ENCODE assay signal across 7 mouse cellular contexts in genomic region chr5:33270568-33270967, GRCm38 (mm10). TPM values are rescaled to one million over a fixed set of nuclear protein-coding genes. Genes with fewer than 3 reads are reported as not detected.
DNase-seq lines count a peak whose midpoint lies in the region; TF ChIP-seq lines count a peak whose summit lies in the region.

No protein-coding gene starts in this region.

- H3K9me3 ChIP-seq in ES-Bruce4 (replicated peaks; ENCODE audit: control insufficient read depth, insufficient read depth, low read length, poor library complexity, severe bottlenecking): no peaks in the 10 kb centered on the region

- TF ChIP-seq EP300 in ES-Bruce4 (IDR thresholded peaks at IDR 0.05; ENCODE audit: insufficient read depth, low read depth, low read length): no peak

- DNase-seq in adipocyte (ENCODE audit: low spot score): peak; percentile 91
- peak; percentile 85 for DNase-seq in embryo, embryonic 10.5 days (ENCODE audit: low spot score)
- DNase-seq in heart, adult 9 months (ENCODE audit: low spot score in 2 of 2): peak; percentile 62 to 81
- DNase-seq in layer of hippocampus, postnatal 14 days (ENCODE audit: low spot score in 2 of 2): peak; percentile 79 to 87
- peak; percentile 93 for DNase-seq in lung, postnatal 36 days
- peak; percentile 76 to 79 for DNase-seq in right cerebral cortex, postnatal 36 days (ENCODE audit: low spot score in 2 of 2)

- peaks cover 2% of the 10 kb centered on the region for H3K4me1 ChIP-seq in ES-Bruce4 (ENCODE audit: control insufficient read depth, insufficient read depth, low read length)

- H3K27ac ChIP-seq in ES-Bruce4 (ENCODE audit: insufficient read depth, low read length): no peak overlapping the region

- no peaks in the 10 kb centered on the region for H3K27me3 ChIP-seq in ES-Bruce4 (ENCODE audit: control insufficient read depth, insufficient read depth, low read length, poor library complexity, severe bottlenecking)

- peak; percentile 90 for TF ChIP-seq CTCF in ES-Bruce4 (IDR thresholded peaks at IDR 0.05; ENCODE audit: low read depth, low read length)

- H3K4me3 ChIP-seq in ES-Bruce4 (ENCODE audit: low read depth, low read length): no peak overlapping the region

- TF ChIP-seq POLR2A in ES-Bruce4 (IDR thresholded peaks at IDR 0.05; ENCODE audit: insufficient read depth, low read length): no peak

- no peak overlapping the region for H3K9ac ChIP-seq in ES-Bruce4 (ENCODE audit: low read depth, poor library complexity, severe bottlenecking)

- peaks cover 13% of the 10 kb centered on the region for H3K36me3 ChIP-seq in ES-Bruce4 (ENCODE audit: control insufficient read depth, insufficient read depth, low read length, poor library complexity, severe bottlenecking)

RNA-seq across cellular contexts. Expression of gene Ctbp1, which starts 4.2 kb away (rescaled TPM):
- 61.0 and 68.5 TPM in 2 replicates for polyA plus RNA-seq in ES-Bruce4 (2011; ENCODE audit: insufficient read depth, insufficient read length, low read depth, missing spikeins)
- total RNA-seq in layer of hippocampus, postnatal 14 days (2021): 100 to 1,000 TPM; 272 to 273 TPM

RNA-seq across cellular contexts. Expression of gene Spon2, which starts 52.3 kb away (rescaled TPM):
- polyA plus RNA-seq in ES-Bruce4 (2011; ENCODE audit: insufficient read depth, insufficient read length, low read depth, missing spikeins): 0.59 and 0.87 TPM in 2 replicates
- total RNA-seq in layer of hippocampus, postnatal 14 days (2021): under 1 TPM; 0.21 to 0.30 TPM
